In genomic region chr17:88160677-88161001, GRCm38 (mm10) we compare ENCODE assay signal across 13 mouse cellular contexts.
A peak's percentile ranks its signal among the peaks of the same experiment; 100 is the strongest.
DNase-seq lines count a peak whose midpoint lies in the region; ATAC-seq and TF ChIP-seq lines count a peak whose summit lies in the region.
"Had no signal": no experiment of that assay in that cellular context is flagged by ENCODE, and none has a peak within 500 bp of the region (broad histone marks: within the 10 kb centered on the region; RNA-seq: fewer than 3 reads in every experiment).

No protein-coding gene starts in this region.

- no peaks in the 10 kb centered on the region for H3K9me3 ChIP-seq in heart, embryonic 14.5 days (ENCODE audit: control insufficient read depth, low read length)
- H3K9me3 ChIP-seq in heart, embryonic 10.5 days = no peaks in the 10 kb centered on the region
- no peaks in the 10 kb centered on the region for H3K9me3 ChIP-seq in lung, postnatal 0 days (ENCODE audit: low read length)
- H3K9me3 ChIP-seq in forebrain, postnatal 0 days (ENCODE audit: low read length) = no peaks in the 10 kb centered on the region
- H3K9me3 ChIP-seq: embryonic facial prominence, embryonic 15.5 days; limb, embryonic 10.5 days; liver, embryonic 13.5 days; neural tube, embryonic 13.5 days had no signal

- DNase-seq in heart, embryonic 10.5 days (ENCODE audit: low spot score) = no peak
- no peak for DNase-seq in lung, postnatal 0 days (ENCODE audit: low spot score)
- DNase-seq in lung, adult 18-20 months = no peak
- DNase-seq in forebrain, postnatal 0 days = no peak
- no peak for DNase-seq in spleen, adult 18-20 months
- DNase-seq in thymus, postnatal 0 days (ENCODE audit: low spot score) = no peak
- DNase-seq: adrenal gland, postnatal 14 days; liver, embryonic 13.5 days had no signal

- no peak overlapping the region for H3K9ac ChIP-seq in heart, embryonic 14.5 days (ENCODE audit: low read length)
- no peak overlapping the region for H3K9ac ChIP-seq in lung, postnatal 0 days (replicated peaks; ENCODE audit: low read depth)
- no peak overlapping the region for H3K9ac ChIP-seq in forebrain, postnatal 0 days
- H3K9ac ChIP-seq: embryonic facial prominence, embryonic 15.5 days; liver, embryonic 13.5 days; neural tube, embryonic 13.5 days had no signal

- 74% methylated on average over 14 of the region's 14 CpGs for WGBS in heart, embryonic 14.5 days
- WGBS in heart, embryonic 10.5 days = 77% methylated on average over 14 of the region's 14 CpGs
- WGBS in lung, postnatal 0 days = 63% methylated on average over 14 of the region's 14 CpGs
- 74% methylated on average over 14 of the region's 14 CpGs for WGBS in forebrain, postnatal 0 days

- no peak overlapping the region for H3K4me3 ChIP-seq in heart, embryonic 14.5 days (ENCODE audit: control insufficient read depth in 1 of 2, insufficient read depth in 1 of 2, low read depth in 1 of 2, low read length in 2 of 2)
- no peak overlapping the region for H3K4me3 ChIP-seq in heart, embryonic 10.5 days
- H3K4me3 ChIP-seq in lung, postnatal 0 days (ENCODE audit: low read depth, low read length) = no peak overlapping the region
- H3K4me3 ChIP-seq in forebrain, postnatal 0 days (ENCODE audit: low read depth, low read length) = no peak overlapping the region
- H3K4me3 ChIP-seq: embryonic facial prominence, embryonic 15.5 days; layer of hippocampus, adult 2 months; limb, embryonic 10.5 days; liver, embryonic 13.5 days; neural tube, embryonic 13.5 days had no signal

- H3K27ac ChIP-seq in heart, embryonic 14.5 days (replicated peaks in 1 of 2; ENCODE audit: control insufficient read depth in 1 of 2, insufficient read depth in 1 of 2, low read depth in 2 of 2, low read length in 2 of 2) = no peak overlapping the region
- H3K27ac ChIP-seq in heart, embryonic 10.5 days = no peak overlapping the region
- no peak overlapping the region for H3K27ac ChIP-seq in lung, postnatal 0 days (ENCODE audit: low read length)
- no peak overlapping the region for H3K27ac ChIP-seq in forebrain, postnatal 0 days (ENCODE audit: low read depth, low read length)
- H3K27ac ChIP-seq: embryonic facial prominence, embryonic 15.5 days; layer of hippocampus, adult 2 months; limb, embryonic 10.5 days; liver, embryonic 13.5 days; neural tube, embryonic 13.5 days had no signal

- no peaks in the 10 kb centered on the region for H3K27me3 ChIP-seq in heart, embryonic 14.5 days (ENCODE audit: control insufficient read depth, insufficient read depth, low read length)
- H3K27me3 ChIP-seq in heart, embryonic 10.5 days (ENCODE audit: insufficient read depth, poor library complexity, severe bottlenecking) = 0 out of 2 replicates have a peak, but pooled peaks cover 4% of the 10 kb centered on the region
- H3K27me3 ChIP-seq in lung, postnatal 0 days (replicated peaks; ENCODE audit: insufficient read depth, low read length) = no peaks in the 10 kb centered on the region
- no peaks in the 10 kb centered on the region for H3K27me3 ChIP-seq in forebrain, postnatal 0 days (ENCODE audit: insufficient read depth, low read length)
- H3K27me3 ChIP-seq: embryonic facial prominence, embryonic 15.5 days; neural tube, embryonic 13.5 days had no signal

- H3K4me1 ChIP-seq in heart, embryonic 14.5 days (ENCODE audit: control insufficient read depth in 2 of 2, insufficient read depth in 2 of 2, low read length in 2 of 2) = no peaks in the 10 kb centered on the region
- peaks cover 9% of the 10 kb centered on the region; the same call in 1 of the 2 replicates for H3K4me1 ChIP-seq in heart, embryonic 10.5 days
- H3K4me1 ChIP-seq in lung, postnatal 0 days (ENCODE audit: insufficient read depth, low read depth, low read length) = no peaks in the 10 kb centered on the region
- no peaks in the 10 kb centered on the region for H3K4me1 ChIP-seq in forebrain, postnatal 0 days (ENCODE audit: insufficient read depth)
- H3K4me1 ChIP-seq: liver, embryonic 13.5 days had no signal

- no peak for TF ChIP-seq CTCF in lung, postnatal 0 days (IDR thresholded peaks at IDR 0.05)
- no peak for TF ChIP-seq CTCF in forebrain, postnatal 0 days (IDR thresholded peaks at IDR 0.05; ENCODE audit: low read depth)

- ATAC-seq in heart, embryonic 14.5 days (ENCODE audit: insufficient number of reproducible peaks, insufficient read depth, low FRiP score, low read depth) = no peak
- no peak for ATAC-seq in lung, postnatal 0 days
- ATAC-seq in forebrain, postnatal 0 days = no peak

- H3K4me2 ChIP-seq in heart, embryonic 14.5 days (ENCODE audit: low read length) = peak overlapping the region; percentile 21; the same call in 1 of the 2 replicates
- peak overlapping the region; percentile 25; the same call in 1 of the 2 replicates for H3K4me2 ChIP-seq in lung, postnatal 0 days (replicated peaks; ENCODE audit: low read depth, low read length)
- H3K4me2 ChIP-seq in forebrain, postnatal 0 days (ENCODE audit: low read depth) = peak overlapping the region; percentile 23; the same call in 1 of the 2 replicates
- H3K4me2 ChIP-seq: embryonic facial prominence, embryonic 15.5 days; liver, embryonic 13.5 days; neural tube, embryonic 13.5 days had no signal

- no peak for TF ChIP-seq EP300 in lung, postnatal 0 days (IDR thresholded peaks at IDR 0.05)

- H3K36me3 ChIP-seq in heart, embryonic 14.5 days (ENCODE audit: control insufficient read depth, insufficient read depth, low read length) = no peaks in the 10 kb centered on the region
- no peaks in the 10 kb centered on the region for H3K36me3 ChIP-seq in heart, embryonic 10.5 days
- H3K36me3 ChIP-seq in lung, postnatal 0 days (ENCODE audit: insufficient read depth, low read length) = no peaks in the 10 kb centered on the region
- no peaks in the 10 kb centered on the region for H3K36me3 ChIP-seq in forebrain, postnatal 0 days (ENCODE audit: insufficient read depth)
- H3K36me3 ChIP-seq: embryonic facial prominence, embryonic 15.5 days; limb, embryonic 10.5 days; liver, embryonic 13.5 days; neural tube, embryonic 13.5 days had no signal
